Mouse (Mus musculus) lung, postnatal 0 days (tissue): ENCODE data around the gene Igsf21. TPM values are rescaled to one million over a fixed set of nuclear protein-coding genes. Genes with fewer than 3 reads are reported as not detected.

Experiments used
- ATAC-seq: fragments of 200-750 bp; cut with Nextera tagmentation; 2 replicates; pipeline ENCODE4 v1.8.0; 2017; ENCODE audit warnings: moderate library complexity
- DNase-seq: peaks from one replicate; pipeline ENCODE4 v3.0.0-alpha.2; 2016; ENCODE audit warnings: low spot score
- H3K27ac ChIP-seq: fragments of 300-500 bp; sonication (generic); 2 replicates; pipeline ENCODE4 v1.5.1; 2014; ENCODE audit warnings: antibody characterized with exemption, mild to moderate bottlenecking, low read length, mixed read lengths
- H3K27me3 ChIP-seq: fragments of 300-500 bp; sonication (generic); replicated peaks from 2 replicates; pipeline ENCODE4 v1.6.1; 2014; ENCODE audit warnings: low read length, mixed read lengths; ENCODE audit not compliant: insufficient read depth
- H3K36me3 ChIP-seq: fragments of 300-500 bp; sonication (generic); 2 replicates; pipeline ENCODE4 v1.6.1; 2014; ENCODE audit warnings: low read length, mixed read lengths; ENCODE audit not compliant: insufficient read depth
- H3K4me1 ChIP-seq: fragments of 300-500 bp; sonication (generic); 2 replicates; pipeline ENCODE4 v1.6.1; 2014; ENCODE audit warnings: antibody characterized with exemption, low read depth, low read length, mixed read lengths; ENCODE audit not compliant: insufficient read depth
- H3K4me2 ChIP-seq: fragments of 300-500 bp; sonication (generic); replicated peaks from 2 replicates; pipeline ENCODE4 v1.6.1; 2014; ENCODE audit warnings: low read depth, mild to moderate bottlenecking, low read length, moderate library complexity, mixed read lengths
- H3K4me3 ChIP-seq: fragments of 300-500 bp; sonication (generic); 2 replicates; pipeline ENCODE4 v1.5.1; 2014; ENCODE audit warnings: low read depth, low read length
- H3K9ac ChIP-seq: fragments of 300-500 bp; sonication (generic); replicated peaks from 2 replicates; pipeline ENCODE4 v1.6.1; 2014; ENCODE audit warnings: low read depth, mild to moderate bottlenecking
- H3K9me3 ChIP-seq: fragments of 300-500 bp; sonication (generic); 2 replicates; pipeline ENCODE4 v1.6.1; 2016; ENCODE audit warnings: low read length, mixed read lengths
- CTCF ChIP-seq: IDR thresholded peaks from 2 replicates; pipeline ENCODE4 v1.5.1; 2016; ENCODE audit warnings: antibody characterized with exemption, mild to moderate bottlenecking
- EP300 ChIP-seq: IDR thresholded peaks from 2 replicates; pipeline ENCODE4 v1.6.1; 2016; ENCODE audit warnings: antibody characterized with exemption, mild to moderate bottlenecking, control low read depth
- WGBS: fragments of 180-500 bp; shearing (Covaris S2); extraction: QIAGEN DNeasy Blood & Tissue Kit; methylation state at CpG from one replicate; pipeline ENCODE4 v1.1.7; 2014; 5-methylcytosine and 5-hydroxymethylcytosine counted together
- polyA plus RNA-seq: library from polyadenylated mRNA; unstranded; fragments of >200 nt; fragmentation: Nextera tagmentation; extraction: Ambion mirVana; gene quantifications from 2 replicates; pipeline ENCODE4 v1.2.1, GENCODE M21; 2015

Igsf21 gene
- polyA plus RNA-seq, 1 experiment from 2014 or later = 0.13 TPM

DNA sequence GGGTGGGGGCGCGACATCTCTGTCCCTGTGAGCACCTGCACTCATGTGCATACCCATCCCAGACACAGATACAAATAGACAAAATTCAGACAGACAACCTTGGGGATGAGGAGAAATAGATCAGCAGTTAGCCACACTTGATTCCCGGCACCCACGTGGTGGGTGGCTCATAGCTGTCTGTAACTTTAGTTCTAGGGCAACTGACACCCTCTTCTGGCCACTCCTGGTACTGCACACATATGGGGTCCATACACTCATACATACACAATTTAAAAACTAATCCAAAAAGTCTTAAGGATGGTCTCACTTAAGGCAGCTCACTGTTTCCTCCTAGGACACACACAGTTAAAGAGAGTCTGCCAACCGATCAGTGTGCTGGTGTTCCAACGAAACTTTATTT lies 178.1 kb downstream of the Igsf21 start:
- Histone ChIP-seq H3K27ac (no peak overlapping the region), H3K27me3 (no peaks in the 10 kb centered on the region), H3K4me2 (no peak overlapping the region), H3K4me3 (no peak overlapping the region), H3K9me3 (0 out of 2 replicates have a peak, but pooled peaks cover 4% of the 10 kb centered on the region), H3K4me1 (no peaks in the 10 kb centered on the region), H3K9ac (no peak overlapping the region), H3K36me3 (no peaks in the 10 kb centered on the region)
- no peak for ATAC-seq
- WGBS = 89% methylated on average over 6 of the region's 6 CpGs
- peak; percentile 22 for TF ChIP-seq CTCF
- TF ChIP-seq EP300 = no peak
- DNase-seq = no peak

GRCm38 (mm10) chr4:140066011-140066410 lies 180.6 kb downstream of the Igsf21 start:
- H3K27me3 ChIP-seq = no peaks in the 10 kb centered on the region
- TF ChIP-seq CTCF (no peak), EP300 (no peak)
- H3K36me3 ChIP-seq = no peaks in the 10 kb centered on the region
- H3K9ac ChIP-seq = no peak overlapping the region
- ATAC-seq = no peak
- 0 out of 2 replicates have a peak, but pooled peaks cover 4% of the 10 kb centered on the region for H3K9me3 ChIP-seq
- 82% methylated on average over 12 of the region's 12 CpGs for WGBS
- DNase-seq = no peak
- no peak overlapping the region for H3K4me3 ChIP-seq
- H3K4me2 ChIP-seq = no peak overlapping the region
- no peaks in the 10 kb centered on the region for H3K4me1 ChIP-seq
- H3K27ac ChIP-seq = no peak overlapping the region

- no peaks in the 10 kb centered on the region for H3K9me3 ChIP-seq
- no peaks in the 10 kb centered on the region for H3K4me1 ChIP-seq
- H3K9ac ChIP-seq = no peak overlapping the region
- no peak for DNase-seq
- TF ChIP-seq EP300 (no peak), CTCF (no peak)
- 74% methylated on average over 13 of the region's 13 CpGs for WGBS
- H3K36me3 ChIP-seq = no peaks in the 10 kb centered on the region
- no peak overlapping the region for H3K4me2 ChIP-seq
- no peak for ATAC-seq
- no peak overlapping the region for H3K27ac ChIP-seq
- H3K4me3 ChIP-seq = no peak overlapping the region
- H3K27me3 ChIP-seq = no peaks in the 10 kb centered on the region
Observed at GRCm38 (mm10) chr4:140063153-140063671, 183.4 kb downstream of the Igsf21 start.

DNA sequence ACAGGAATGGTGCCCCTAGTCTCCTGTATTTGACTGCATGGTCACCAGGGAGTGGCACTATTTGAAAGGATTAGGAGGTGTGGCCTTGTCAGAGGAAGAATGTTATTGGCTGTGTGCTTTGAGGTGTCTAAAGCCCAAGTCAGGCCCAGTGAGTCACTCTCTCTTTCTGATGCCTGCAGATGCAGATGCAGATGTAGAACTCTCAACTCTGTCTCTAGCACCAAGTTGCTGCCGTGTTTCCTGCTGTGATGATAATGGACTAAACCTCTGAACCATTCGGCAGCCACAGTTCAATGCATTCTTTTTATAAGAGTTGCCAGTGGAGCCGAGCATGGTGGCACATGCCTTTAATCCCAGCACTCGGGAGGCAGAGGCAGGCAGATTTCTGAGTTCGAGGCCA lies 186.3 kb downstream of the Igsf21 start:
- ATAC-seq = no peak
- no peak overlapping the region for H3K4me2 ChIP-seq
- no peak overlapping the region for H3K9ac ChIP-seq
- no peaks in the 10 kb centered on the region for H3K4me1 ChIP-seq
- no peak for TF ChIP-seq CTCF
- no peak for TF ChIP-seq EP300
- DNase-seq = no peak
- no peaks in the 10 kb centered on the region for H3K36me3 ChIP-seq
- no peak overlapping the region for H3K27ac ChIP-seq
- WGBS = 83% methylated on average over 5 of the region's 5 CpGs
- no peaks in the 10 kb centered on the region for H3K27me3 ChIP-seq
- no peaks in the 10 kb centered on the region for H3K9me3 ChIP-seq
- no peak overlapping the region for H3K4me3 ChIP-seq

DNA sequence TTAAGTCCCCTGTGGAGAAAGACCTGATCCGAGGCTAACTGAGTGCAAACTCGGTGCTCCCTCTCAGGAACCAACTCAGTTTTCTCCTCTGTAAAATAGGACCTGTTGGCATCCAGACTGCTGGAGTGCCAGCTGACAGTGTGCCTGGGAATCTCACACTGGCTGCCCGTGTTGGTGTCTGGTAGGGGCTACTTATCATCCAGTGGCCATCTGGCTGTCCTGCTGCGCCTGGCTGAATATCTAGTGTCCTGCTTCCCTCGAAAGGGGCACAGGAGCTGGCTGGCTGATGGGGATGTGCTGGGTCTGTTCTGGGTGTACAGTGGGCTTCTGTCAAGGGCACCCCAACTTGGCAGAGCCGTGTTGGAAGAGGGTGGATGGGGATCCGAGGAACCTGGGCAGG lies 193.5 kb downstream of the Igsf21 start:
- TF ChIP-seq CTCF (no peak), EP300 (no peak)
- Histone ChIP-seq H3K4me1 (no peaks in the 10 kb centered on the region), H3K4me2 (no peak overlapping the region), H3K9me3 (no peaks in the 10 kb centered on the region), H3K9ac (no peak overlapping the region), H3K27me3 (no peaks in the 10 kb centered on the region), H3K4me3 (no peak overlapping the region), H3K36me3 (no peaks in the 10 kb centered on the region), H3K27ac (no peak overlapping the region)
- WGBS = 60% methylated on average over 7 of the region's 7 CpGs
- DNase-seq (no peak), ATAC-seq (no peak)

DNA sequence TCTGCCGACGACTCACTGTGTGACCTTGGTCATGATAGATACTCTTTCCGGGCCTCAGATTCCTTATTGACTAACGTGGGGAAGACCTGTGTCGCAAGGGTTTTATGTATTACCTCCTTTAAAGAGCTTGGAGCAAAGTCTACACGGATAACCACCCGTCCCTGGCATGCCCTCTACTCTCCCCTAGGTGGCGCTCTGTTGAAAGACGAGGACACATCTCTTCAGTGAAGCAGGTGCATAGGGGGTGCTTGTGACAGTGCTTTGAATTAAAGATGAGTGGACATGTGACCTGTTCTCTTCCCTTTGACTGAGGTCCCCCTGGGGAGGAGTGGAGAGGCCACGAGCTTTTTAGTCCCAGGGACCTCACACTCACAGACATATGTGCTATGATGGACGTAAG lies 194.0 kb downstream of the Igsf21 start:
- no peaks in the 10 kb centered on the region for H3K9me3 ChIP-seq
- H3K36me3 ChIP-seq = no peaks in the 10 kb centered on the region
- H3K4me1 ChIP-seq = no peaks in the 10 kb centered on the region
- no peak overlapping the region for H3K4me3 ChIP-seq
- no peaks in the 10 kb centered on the region for H3K27me3 ChIP-seq
- ATAC-seq (no peak), DNase-seq (no peak)
- H3K9ac ChIP-seq = no peak overlapping the region
- TF ChIP-seq CTCF (peak; percentile 44), EP300 (no peak)
- no peak overlapping the region for H3K27ac ChIP-seq
- WGBS = 50% methylated on average over 11 of the region's 11 CpGs
- no peak overlapping the region for H3K4me2 ChIP-seq
